Mouse (Mus musculus) embryo, embryonic 11 days (tissue): Measurements from ENCODE around the gene Lman2.

ENCODE experiments used
- DNase-seq: peaks from one replicate; pipeline ENCODE4 v3.0.0-alpha.2; 2015

Lman2 gene

GRCm38 (mm10) chr13:55322130-55322825 is 40.3 kb downstream of the Lman2 start:
- DNase-seq, result peak; percentile 78

DNA sequence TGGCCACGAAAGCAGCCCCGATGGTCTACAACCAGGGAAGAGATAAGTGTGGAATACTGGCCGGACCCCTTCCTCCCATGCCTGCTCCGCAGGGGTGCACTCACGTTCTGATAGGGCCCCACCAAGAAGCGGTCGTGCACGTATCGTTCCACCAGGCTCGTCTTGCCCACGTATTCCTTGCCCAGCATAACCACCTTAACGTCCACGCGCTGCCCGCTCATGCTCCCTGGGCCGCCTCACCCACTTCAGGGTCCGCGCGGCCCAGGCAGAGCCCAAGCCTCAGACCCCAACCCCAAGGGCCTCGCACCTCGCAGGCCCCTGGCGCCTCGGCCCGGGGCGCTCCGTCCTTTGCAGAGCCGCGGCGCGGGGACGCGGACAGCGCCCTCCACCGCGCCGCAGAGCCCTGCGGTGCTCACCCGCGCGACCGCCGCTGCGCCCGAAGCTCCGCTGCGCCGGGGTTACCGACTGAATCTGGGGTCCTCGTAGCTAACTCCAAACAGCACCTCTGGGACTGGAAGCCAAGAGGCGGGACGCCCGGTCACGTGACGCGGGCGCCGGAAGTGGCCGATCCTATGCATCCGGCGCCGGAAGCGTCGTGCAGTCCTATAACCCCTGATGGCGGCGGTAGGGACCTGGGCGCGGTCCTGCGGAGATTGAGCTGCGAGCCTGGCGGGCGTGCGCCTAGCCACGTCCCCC is 41.0 kb downstream of the Lman2 start, which contains the start of gene Rab24:
Gene Rab24 (minus strand): TSS at position 513 of the 696 bp plus-strand sequence.
- peak; percentile 97 for DNase-seq

- DNase-seq, result no peak
Observed at GRCm38 (mm10) chr13:55319931-55320533, 42.6 kb downstream of the Lman2 start, which contains the start of gene Prelid1. Prelid1 (plus strand) TSS chr13:55320500.

GRCm38 (mm10) chr13:55318351-55318750 is 44.2 kb downstream of the Lman2 start:
- DNase-seq, result no peak

DNA sequence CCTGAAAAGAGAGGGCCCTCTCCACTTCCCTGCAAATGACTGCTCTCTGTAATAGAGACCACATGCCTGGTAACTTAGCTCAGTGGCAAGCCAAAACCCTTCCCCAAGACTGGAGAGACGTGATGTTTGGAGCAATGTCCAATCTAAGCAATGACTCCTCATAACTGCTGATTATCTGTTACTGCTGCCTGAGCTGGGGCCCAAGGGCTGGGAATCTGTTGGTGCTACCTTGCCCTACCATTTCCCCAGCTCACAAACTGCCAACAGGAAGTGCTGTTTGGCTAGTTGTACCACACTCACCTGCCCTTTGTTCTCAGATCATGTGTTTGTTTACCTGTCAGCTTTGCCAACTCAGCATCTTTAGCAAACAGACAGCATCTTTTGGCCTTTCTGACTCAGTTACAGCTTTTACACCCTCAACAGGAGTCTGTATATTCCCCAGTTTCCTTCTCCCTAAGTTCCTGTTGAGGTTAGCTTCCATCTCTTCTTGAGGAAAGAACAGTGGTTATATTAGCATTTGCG is 47.6 kb downstream of the Lman2 start:
- DNase-seq, result no peak

DNA sequence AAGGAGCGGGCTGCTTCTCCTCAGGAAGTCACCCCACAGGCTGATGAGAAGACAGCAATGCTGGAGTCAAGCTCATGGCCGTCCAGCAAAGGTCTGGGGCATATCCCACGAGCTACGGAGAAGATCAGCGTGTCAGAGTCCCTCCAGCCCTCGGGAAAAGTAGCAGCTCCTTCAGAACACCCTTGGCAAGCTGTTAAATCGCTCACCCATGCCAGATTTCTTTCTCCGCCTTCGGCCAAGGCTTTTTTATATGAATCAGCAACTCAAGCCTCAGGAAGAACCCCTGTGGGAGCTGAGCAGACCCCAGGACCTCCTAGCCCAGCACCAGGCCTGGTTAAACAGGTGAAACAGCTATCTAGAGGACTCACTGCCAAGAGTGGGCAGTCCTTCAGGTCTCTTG is 49.5 kb downstream of the Lman2 start:
- no peak for DNase-seq

GRCm38 (mm10) chr13:55312028-55312630 is 50.5 kb downstream of the Lman2 start:
- DNase-seq, result no peak

GRCm38 (mm10) chr13:55300913-55301312 is 61.7 kb downstream of the Lman2 start:
- DNase-seq, result no peak

- DNase-seq, result no peak
Observed at GRCm38 (mm10) chr13:55296760-55297159, 65.8 kb downstream of the Lman2 start.
